Mouse (Mus musculus): Measurements from ENCODE around the gene Gm28230. TPM values are rescaled to one million over a fixed set of nuclear protein-coding genes. Genes with fewer than 3 reads are reported as not detected.

Gene Gm28230
- total and polyA plus RNA-seq, 3 experiments = 0.89 to 1.7 (median 1.1) TPM

DNA sequence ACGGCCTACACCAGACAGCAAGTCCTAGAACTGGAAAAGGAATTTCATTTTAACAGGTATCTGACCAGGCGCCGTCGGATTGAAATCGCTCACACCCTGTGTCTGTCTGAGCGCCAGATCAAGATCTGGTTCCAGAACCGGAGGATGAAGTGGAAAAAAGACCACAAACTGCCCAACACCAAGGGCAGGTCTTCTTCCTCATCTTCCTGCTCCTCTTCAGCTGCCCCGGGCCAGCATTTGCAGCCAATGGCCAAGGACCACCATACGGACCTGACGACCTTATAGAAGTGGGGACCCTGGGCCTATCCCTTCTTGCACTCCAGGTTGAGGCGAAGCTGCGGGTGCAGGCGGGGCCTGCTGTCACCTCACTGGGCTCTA is 1.8 kb downstream of the Gm28230 start:
- H3K4me3 ChIP-seq (replicated peaks in 1 of 3; ENCODE audit: low read depth in 2 of 3, low read length in 2 of 3, poor library complexity in 1 of 3) = no peak overlapping the region
- no peak overlapping the region for H3K9ac ChIP-seq (ENCODE audit: insufficient read depth, low read depth)
- peaks cover 65% of the 10 kb centered on the region for H3K79me2 ChIP-seq (replicated peaks; ENCODE audit: control insufficient read depth, extremely low read depth, insufficient read depth, poor library complexity, severe bottlenecking)
- no peak for DNase-seq (ENCODE audit: extremely low read depth)
- H3K27ac ChIP-seq (ENCODE audit: insufficient read depth, low read depth) = no peak overlapping the region
- H3K27me3 ChIP-seq (replicated peaks) = no peaks in the 10 kb centered on the region
- peaks cover 4 to 51% of the 10 kb centered on the region in 2 experiments; a peak in 2 of 4 replicates for H3K4me1 ChIP-seq (ENCODE audit: control insufficient read depth in 1 of 2, insufficient read depth in 2 of 2)
- in situ Hi-C loops (cut with MboI; ENCODE audit: low pct_ligation_motif_present, low pct_unique_long_range_greater_than_20kb, low sequenced_read_pairs) (loop anchor here (10.0 kb wide), 1 partner anchor 327 kb away; no protein-coding TSS in a partner anchor), dilution Hi-C loops (cut with MboI; ENCODE audit: extremely low pct_ligation_motif_present, extremely low pct_unique_long_range_greater_than_20kb, low sequenced_read_pairs) (no loop called here)
- no peak overlapping the region for H3K4me2 ChIP-seq (ENCODE audit: insufficient read depth, low read depth, poor library complexity, severe bottlenecking)
- peaks cover 6% of the 10 kb centered on the region for H3K9me3 ChIP-seq (replicated peaks; ENCODE audit: low read length)
- H3K36me3 ChIP-seq (replicated peaks in 1 of 2; ENCODE audit: control insufficient read depth in 1 of 2, insufficient read depth in 1 of 2, low read length in 1 of 2) = peaks cover 28 to 32% of the 10 kb centered on the region in 2 experiments
- no peak for TF ChIP-seq GABPA (IDR thresholded peaks at IDR 0.05; ENCODE audit: insufficient replicate concordance, low read depth, low read length)
- no peak for TF ChIP-seq USF1 (IDR thresholded peaks at IDR 0.05; ENCODE audit: low read depth, low read length)
- no peak for TF ChIP-seq UBTF (IDR thresholded peaks at IDR 0.05; ENCODE audit: low read depth, low read length)

GRCm38 (mm10) chr2:74730331-74730730 is 3.8 kb downstream of the Gm28230 start:
- in situ Hi-C loops (cut with MboI; ENCODE audit: low pct_ligation_motif_present, low pct_unique_long_range_greater_than_20kb, low sequenced_read_pairs) (no loop called here), dilution Hi-C loops (cut with MboI; ENCODE audit: extremely low pct_ligation_motif_present, extremely low pct_unique_long_range_greater_than_20kb, low sequenced_read_pairs) (no loop called here)
- Histone ChIP-seq H3K4me2 (ENCODE audit: insufficient read depth, low read depth, poor library complexity, severe bottlenecking) (peak overlapping the region; percentile 81), H3K9ac (ENCODE audit: insufficient read depth, low read depth) (0 out of 2 replicates have a peak overlapping the region, but pooled peaks have one; percentile 20), H3K27me3 (replicated peaks) (no peaks in the 10 kb centered on the region), H3K4me1 (ENCODE audit: control insufficient read depth in 1 of 2, insufficient read depth in 2 of 2) (peaks cover 4 to 58% of the 10 kb centered on the region in 2 experiments; a peak in 2 of 4 replicates), H3K4me3 (replicated peaks in 1 of 3; ENCODE audit: low read depth in 2 of 3, low read length in 2 of 3, poor library complexity in 1 of 3) (no peak overlapping the region), H3K9me3 (replicated peaks; ENCODE audit: low read length) (peaks cover 9% of the 10 kb centered on the region), H3K27ac (ENCODE audit: insufficient read depth, low read depth) (peak overlapping the region; percentile 84), H3K36me3 (replicated peaks in 1 of 2; ENCODE audit: control insufficient read depth in 1 of 2, insufficient read depth in 1 of 2, low read length in 1 of 2) (peaks cover 29 to 40% of the 10 kb centered on the region in 2 experiments), H3K79me2 (replicated peaks; ENCODE audit: control insufficient read depth, extremely low read depth, insufficient read depth, poor library complexity, severe bottlenecking) (peaks cover 46% of the 10 kb centered on the region)
- no peak for DNase-seq (ENCODE audit: extremely low read depth)
- no peak for TF ChIP-seq ZC3H11A (IDR thresholded peaks at IDR 0.05; ENCODE audit: low read depth, low read length)
- 0 out of 2 replicates have a peak, but pooled peaks have one; percentile 20 for TF ChIP-seq IRF4 (IDR thresholded peaks at IDR 0.05; ENCODE audit: low read depth, low read length)
- TF ChIP-seq POLR2A (IDR thresholded peaks at IDR 0.05; ENCODE audit: low read depth, low read length) = no peak
- no peak for TF ChIP-seq CHD1 (IDR thresholded peaks at IDR 0.05; ENCODE audit: low read depth, low read length)
- no peak for TF ChIP-seq MEF2A (IDR thresholded peaks at IDR 0.05; ENCODE audit: borderline replicate concordance, low read depth, low read length)
- TF ChIP-seq KAT2A (IDR thresholded peaks at IDR 0.05; ENCODE audit: insufficient replicate concordance, low read length) = no peak

DNA sequence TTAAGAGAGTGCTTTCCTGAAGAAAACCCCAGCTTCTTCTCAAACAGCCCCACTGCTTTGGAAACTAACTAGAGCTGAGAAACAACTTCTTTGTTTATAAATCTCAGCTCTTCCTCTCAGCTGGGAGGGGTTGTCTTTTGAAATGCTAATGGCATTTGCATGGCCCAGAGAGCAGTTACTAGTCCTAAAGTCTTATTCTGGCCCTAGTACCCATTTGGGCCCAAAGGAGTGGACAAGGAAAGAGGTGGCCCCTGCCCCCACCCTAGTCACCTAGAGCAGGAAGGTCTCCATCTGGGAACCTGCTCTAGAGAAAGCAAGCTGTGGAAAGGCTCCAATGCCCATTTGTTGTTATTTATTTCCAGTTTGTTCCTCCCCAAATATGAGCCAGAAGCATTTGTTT is 4.5 kb downstream of the Gm28230 start:
- TF ChIP-seq JUND (conservative IDR thresholded peaks at IDR 0.05; ENCODE audit: low read depth, low read length) (no peak), IRF4 (IDR thresholded peaks at IDR 0.05; ENCODE audit: low read depth, low read length) (peak; percentile 42; the same call in 1 of the 2 replicates), ETS1 (conservative IDR thresholded peaks at IDR 0.05; ENCODE audit: low read depth, low read length) (peak; percentile 12; the same call in 1 of the 2 replicates), CHD2 (IDR thresholded peaks at IDR 0.05; ENCODE audit: low read length) (0 out of 2 replicates have a peak, but pooled peaks have one; percentile 21), MAZ (IDR thresholded peaks at IDR 0.05; ENCODE audit: low read depth, low read length) (0 out of 2 replicates have a peak, but pooled peaks have one; percentile 39), SIN3A (IDR thresholded peaks at IDR 0.05; ENCODE audit: low read length) (0 out of 2 replicates have a peak, but pooled peaks have one; percentile 58), USF2 (conservative IDR thresholded peaks at IDR 0.05; ENCODE audit: low read depth, low read length) (no peak)
- peak overlapping the region; percentile 81 for H3K4me2 ChIP-seq (ENCODE audit: insufficient read depth, low read depth, poor library complexity, severe bottlenecking)
- in situ Hi-C loops (cut with MboI; ENCODE audit: low pct_ligation_motif_present, low pct_unique_long_range_greater_than_20kb, low sequenced_read_pairs) (no loop called here), dilution Hi-C loops (cut with MboI; ENCODE audit: extremely low pct_ligation_motif_present, extremely low pct_unique_long_range_greater_than_20kb, low sequenced_read_pairs) (no loop called here)
- H3K27me3 ChIP-seq (replicated peaks) = no peaks in the 10 kb centered on the region
- peaks cover 16% of the 10 kb centered on the region for H3K9me3 ChIP-seq (replicated peaks; ENCODE audit: low read length)
- DNase-seq (ENCODE audit: extremely low read depth) = no peak
- peaks cover 31 to 43% of the 10 kb centered on the region in 2 experiments for H3K36me3 ChIP-seq (replicated peaks in 1 of 2; ENCODE audit: control insufficient read depth in 1 of 2, insufficient read depth in 1 of 2, low read length in 1 of 2)
- H3K4me1 ChIP-seq (ENCODE audit: control insufficient read depth in 1 of 2, insufficient read depth in 2 of 2) = peaks cover 4 to 52% of the 10 kb centered on the region in 2 experiments; a peak in 2 of 4 replicates
- peak overlapping the region; percentile 43 for H3K9ac ChIP-seq (ENCODE audit: insufficient read depth, low read depth)
- H3K27ac ChIP-seq (ENCODE audit: insufficient read depth, low read depth) = peak overlapping the region; percentile 84
- H3K79me2 ChIP-seq (replicated peaks; ENCODE audit: control insufficient read depth, extremely low read depth, insufficient read depth, poor library complexity, severe bottlenecking) = peaks cover 39% of the 10 kb centered on the region
- H3K4me3 ChIP-seq (replicated peaks in 1 of 3; ENCODE audit: low read depth in 2 of 3, low read length in 2 of 3, poor library complexity in 1 of 3) = peak overlapping the region in 1 of 3 experiments; percentile 7
